21 mouse cellular contexts compared by ENCODE assay signal in genomic region chr11:75300954-75301353, GRCm38 (mm10). TPM values are rescaled to one million over a fixed set of nuclear protein-coding genes. Genes with fewer than 3 reads are reported as not detected.
DNase-seq lines count a peak whose midpoint lies in the region; ATAC-seq and TF ChIP-seq lines count a peak whose summit lies in the region.
"Had no signal": no experiment of that assay in that cellular context is flagged by ENCODE, and none has a peak within 500 bp of the region (broad histone marks: within the 10 kb centered on the region; RNA-seq: fewer than 3 reads in every experiment).

No protein-coding gene starts in this region.

- peak; percentile 6 for DNase-seq in heart, postnatal 4 days
- no peak for DNase-seq in midbrain, postnatal 0 days (ENCODE audit: low spot score)
- DNase-seq in liver, embryonic 11.5 days (ENCODE audit: low spot score) = no peak
- no peak for DNase-seq in frontal cortex, adult 2 months (ENCODE audit: extremely low spot score in 1 of 2, low spot score in 1 of 2)
- DNase-seq in urinary bladder, postnatal 25 days (ENCODE audit: low spot score) = no peak
- DNase-seq: adrenal gland, postnatal 25 days; cerebellum, adult 2 months; gastrocnemius, postnatal 10 days; heart, adult 11 months; kidney, adult 8-10 months; kidney, postnatal 4 days; lung, postnatal 4 days; retina, postnatal 1 day; right cerebral cortex, postnatal 4 days; thymus, postnatal 25 days had no signal

- H3K27ac ChIP-seq in heart, embryonic 12.5 days (ENCODE audit: poor library complexity, severe bottlenecking) = no peak overlapping the region
- H3K27ac ChIP-seq in midbrain, embryonic 13.5 days = peak overlapping the region; percentile 37
- H3K27ac ChIP-seq in midbrain, postnatal 0 days (ENCODE audit: low read depth, low read length) = no peak overlapping the region
- peak overlapping the region; percentile 67 for H3K27ac ChIP-seq in liver, embryonic 11.5 days (ENCODE audit: low read depth, low read length)
- H3K27ac ChIP-seq in midbrain, embryonic 15.5 days = 0 out of 2 replicates have a peak overlapping the region, but pooled peaks have one; percentile 47
- H3K27ac ChIP-seq: heart, embryonic 13.5 days; limb, embryonic 13.5 days; lung, embryonic 15.5 days had no signal

- no peaks in the 10 kb centered on the region for H3K9me3 ChIP-seq in heart, embryonic 12.5 days (replicated peaks)
- no peaks in the 10 kb centered on the region for H3K9me3 ChIP-seq in midbrain, embryonic 13.5 days
- H3K9me3 ChIP-seq in midbrain, postnatal 0 days (ENCODE audit: low read length) = no peaks in the 10 kb centered on the region
- H3K9me3 ChIP-seq in liver, embryonic 11.5 days (ENCODE audit: control insufficient read depth, low read length) = no peaks in the 10 kb centered on the region
- no peaks in the 10 kb centered on the region for H3K9me3 ChIP-seq in midbrain, embryonic 15.5 days
- H3K9me3 ChIP-seq: heart, embryonic 13.5 days; limb, embryonic 13.5 days; lung, embryonic 15.5 days had no signal

- H3K4me3 ChIP-seq in heart, embryonic 12.5 days = no peak overlapping the region
- H3K4me3 ChIP-seq in midbrain, embryonic 13.5 days (replicated peaks) = no peak overlapping the region
- no peak overlapping the region for H3K4me3 ChIP-seq in midbrain, postnatal 0 days (ENCODE audit: low read depth, low read length)
- no peak overlapping the region for H3K4me3 ChIP-seq in liver, embryonic 11.5 days (ENCODE audit: low read depth, low read length)
- no peak overlapping the region for H3K4me3 ChIP-seq in midbrain, embryonic 15.5 days
- H3K4me3 ChIP-seq: heart, embryonic 13.5 days; limb, embryonic 13.5 days; lung, embryonic 15.5 days had no signal

- H3K4me1 ChIP-seq in heart, embryonic 12.5 days (replicated peaks) = peaks cover 29% of the 10 kb centered on the region
- peaks cover 36% of the 10 kb centered on the region for H3K4me1 ChIP-seq in midbrain, embryonic 13.5 days (replicated peaks)
- H3K4me1 ChIP-seq in midbrain, postnatal 0 days (ENCODE audit: insufficient read depth, low read length) = no peaks in the 10 kb centered on the region
- peaks cover 24% of the 10 kb centered on the region for H3K4me1 ChIP-seq in liver, embryonic 11.5 days (replicated peaks; ENCODE audit: control insufficient read depth, insufficient read depth, low read length)
- H3K4me1 ChIP-seq in midbrain, embryonic 15.5 days = peaks cover 28% of the 10 kb centered on the region
- H3K4me1 ChIP-seq: lung, embryonic 15.5 days had no signal

- no peak for TF ChIP-seq CTCF in midbrain, postnatal 0 days (IDR thresholded peaks at IDR 0.05)

- 65% methylated on average over 9 of the region's 9 CpGs for WGBS in heart, embryonic 12.5 days
- WGBS in midbrain, embryonic 13.5 days = 75% methylated on average over 9 of the region's 9 CpGs
- 66% methylated on average over 9 of the region's 9 CpGs for WGBS in midbrain, postnatal 0 days
- WGBS in liver, embryonic 11.5 days = 53% methylated on average over 9 of the region's 9 CpGs
- 65% methylated on average over 9 of the region's 9 CpGs for WGBS in midbrain, embryonic 15.5 days

- no peak for ATAC-seq in heart, embryonic 12.5 days (ENCODE audit: insufficient number of reproducible peaks, low FRiP score)
- ATAC-seq in midbrain, embryonic 13.5 days = no peak
- ATAC-seq in midbrain, postnatal 0 days (ENCODE audit: low FRiP score) = no peak
- peak; percentile 90 for ATAC-seq in liver, embryonic 11.5 days (replicated peaks; ENCODE audit: low FRiP score)
- ATAC-seq in midbrain, embryonic 15.5 days (replicated peaks) = no peak

- no peaks in the 10 kb centered on the region for H3K27me3 ChIP-seq in heart, embryonic 12.5 days (replicated peaks)
- H3K27me3 ChIP-seq in midbrain, embryonic 13.5 days = no peaks in the 10 kb centered on the region
- no peaks in the 10 kb centered on the region for H3K27me3 ChIP-seq in midbrain, postnatal 0 days (ENCODE audit: insufficient read depth, low read length)
- H3K27me3 ChIP-seq in liver, embryonic 11.5 days (replicated peaks; ENCODE audit: control insufficient read depth, insufficient read depth, low read length) = no peaks in the 10 kb centered on the region
- no peaks in the 10 kb centered on the region for H3K27me3 ChIP-seq in midbrain, embryonic 15.5 days (replicated peaks)
- H3K27me3 ChIP-seq: limb, embryonic 13.5 days; lung, embryonic 15.5 days had no signal

- no peak overlapping the region for H3K9ac ChIP-seq in heart, embryonic 12.5 days
- H3K9ac ChIP-seq in midbrain, embryonic 13.5 days (replicated peaks) = no peak overlapping the region
- no peak overlapping the region for H3K9ac ChIP-seq in midbrain, postnatal 0 days (replicated peaks; ENCODE audit: low read length, poor library complexity, severe bottlenecking)
- H3K9ac ChIP-seq in liver, embryonic 11.5 days (ENCODE audit: low read depth, low read length) = peak overlapping the region; percentile 46
- H3K9ac ChIP-seq in midbrain, embryonic 15.5 days = no peak overlapping the region
- H3K9ac ChIP-seq: heart, embryonic 13.5 days; limb, embryonic 13.5 days; lung, embryonic 15.5 days had no signal

- no peak overlapping the region for H3K4me2 ChIP-seq in heart, embryonic 12.5 days
- no peak overlapping the region for H3K4me2 ChIP-seq in midbrain, embryonic 13.5 days (replicated peaks)
- H3K4me2 ChIP-seq in midbrain, postnatal 0 days (ENCODE audit: low read depth, low read length, poor library complexity, severe bottlenecking) = no peak overlapping the region
- peak overlapping the region; percentile 40 for H3K4me2 ChIP-seq in liver, embryonic 11.5 days
- H3K4me2 ChIP-seq in midbrain, embryonic 15.5 days = no peak overlapping the region
- H3K4me2 ChIP-seq: heart, embryonic 13.5 days; limb, embryonic 13.5 days; lung, embryonic 15.5 days had no signal

- peaks cover 55% of the 10 kb centered on the region for H3K36me3 ChIP-seq in heart, embryonic 12.5 days
- peaks cover 31% of the 10 kb centered on the region for H3K36me3 ChIP-seq in midbrain, embryonic 13.5 days
- peaks cover 16% of the 10 kb centered on the region for H3K36me3 ChIP-seq in midbrain, postnatal 0 days (ENCODE audit: insufficient read depth, low read length)
- H3K36me3 ChIP-seq in liver, embryonic 11.5 days (ENCODE audit: control insufficient read depth, insufficient read depth, low read length) = peaks cover 29% of the 10 kb centered on the region
- no peaks in the 10 kb centered on the region for H3K36me3 ChIP-seq in midbrain, embryonic 15.5 days (replicated peaks)

RNA-seq across cellular contexts. Expression of gene Rpa1, which starts 47.2 kb away (rescaled TPM):
- 100 to 1,000 TPM; 109 to 114 TPM for total RNA-seq in heart, postnatal 4 days (2021)
- polyA plus RNA-seq in heart, embryonic 12.5 days (2016; fragmentation: Nextera tagmentation; extraction: Ambion mirVana) = 120 and 122 TPM in 2 replicates
- 69.1 and 70.6 TPM in 2 replicates for polyA plus RNA-seq in midbrain, embryonic 13.5 days (2015; fragmentation: Nextera tagmentation; extraction: Ambion mirVana)
- total RNA-seq in midbrain, postnatal 0 days (2014; rRNA removed) = 35.9 and 47.6 TPM in 2 replicates
- polyA plus RNA-seq in midbrain, postnatal 0 days (2015; fragmentation: Nextera tagmentation; extraction: Ambion mirVana) = 43.8 TPM in 2 replicates
- 149 and 154 TPM in 2 replicates for polyA plus RNA-seq in liver, embryonic 11.5 days (2014; fragmentation: Nextera tagmentation; extraction: Ambion mirVana)
- 49.1 and 49.6 TPM in 2 replicates for polyA plus RNA-seq in midbrain, embryonic 15.5 days (2015; fragmentation: Nextera tagmentation; extraction: Ambion mirVana)
- 29.4 and 30.7 TPM in 2 replicates for polyA plus RNA-seq in frontal cortex, adult 2 months (2012; rRNA removed)

RNA-seq across cellular contexts. Expression of gene Smyd4, which starts 47.3 kb away (rescaled TPM):
- total RNA-seq in heart, postnatal 4 days (2021) = 1 to 10 TPM; 6.4 to 8.5 TPM
- 12.8 and 14.6 TPM in 2 replicates for polyA plus RNA-seq in heart, embryonic 12.5 days (2016; fragmentation: Nextera tagmentation; extraction: Ambion mirVana)
- polyA plus RNA-seq in midbrain, embryonic 13.5 days (2015; fragmentation: Nextera tagmentation; extraction: Ambion mirVana) = 15.3 and 15.5 TPM in 2 replicates
- total RNA-seq in midbrain, postnatal 0 days (2014; rRNA removed) = 11.0 and 16.7 TPM in 2 replicates
- 15.2 and 16.8 TPM in 2 replicates for polyA plus RNA-seq in midbrain, postnatal 0 days (2015; fragmentation: Nextera tagmentation; extraction: Ambion mirVana)
- polyA plus RNA-seq in liver, embryonic 11.5 days (2014; fragmentation: Nextera tagmentation; extraction: Ambion mirVana) = 10.4 and 10.9 TPM in 2 replicates
- polyA plus RNA-seq in midbrain, embryonic 15.5 days (2015; fragmentation: Nextera tagmentation; extraction: Ambion mirVana) = 16.8 and 17.2 TPM in 2 replicates
- polyA plus RNA-seq in frontal cortex, adult 2 months (2012; rRNA removed) = 7.1 and 9.9 TPM in 2 replicates

Comparison
In these comparisons a context has a peak if more than half of its experiments do, and no peak if none do; other contexts are left out.
1. H3K27ac ChIP-seq: peak in midbrain, embryonic 13.5 days (single experiment), liver, embryonic 11.5 days (single experiment) and midbrain, embryonic 15.5 days (single experiment); none in heart, embryonic 12.5 days (single experiment) and midbrain, postnatal 0 days (single experiment).